In the genomic region with DNA sequence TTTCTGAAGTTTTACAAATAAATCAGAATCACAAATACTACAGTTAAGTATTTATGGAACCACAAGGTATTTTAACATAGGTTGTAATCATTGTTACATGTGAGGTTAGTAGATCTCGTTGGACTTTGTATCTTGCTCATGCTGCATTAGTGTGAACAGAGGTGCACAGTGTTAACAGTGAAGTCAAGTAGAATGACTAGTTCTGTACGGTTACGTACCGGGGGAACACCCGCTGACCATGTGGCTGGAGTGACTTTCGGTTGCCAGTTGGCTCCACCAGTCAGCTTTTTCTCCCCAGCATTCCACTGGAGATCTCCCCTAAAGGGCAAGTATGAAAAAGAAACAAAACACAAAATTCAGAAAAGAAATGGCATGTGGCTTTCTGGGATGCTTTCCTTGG, we compare ENCODE assay signal across 17 mouse cellular contexts. TPM values are rescaled to one million over a fixed set of nuclear protein-coding genes. Genes with fewer than 3 reads are reported as not detected.
"Had no signal": no experiment of that assay in that cellular context is flagged by ENCODE, and none has a peak within 500 bp of the region (broad histone marks: within the 10 kb centered on the region; RNA-seq: fewer than 3 reads in every experiment).

No protein-coding gene starts in this region.

- H3K27me3 ChIP-seq: neural tube, embryonic 15.5 days; stomach, embryonic 15.5 days had no signal

- H3K4me2 ChIP-seq: neural tube, embryonic 15.5 days; stomach, embryonic 15.5 days had no signal

- H3K27ac ChIP-seq: neural tube, embryonic 15.5 days; stomach, embryonic 15.5 days; stomach, postnatal 0 days had no signal

- H3K4me1 ChIP-seq: neural tube, embryonic 15.5 days; stomach, embryonic 15.5 days had no signal

- H3K36me3 ChIP-seq: stomach, embryonic 15.5 days had no signal

- H3K9me3 ChIP-seq: neural tube, embryonic 15.5 days; stomach, embryonic 15.5 days had no signal

- H3K4me3 ChIP-seq: neural tube, embryonic 15.5 days; stomach, embryonic 15.5 days had no signal

- DNase-seq: retina, postnatal 1 day; right cerebral cortex, adult 18-20 months; right cerebral cortex, postnatal 14 days; right cerebral cortex, postnatal 25 days; right cerebral cortex, postnatal 4 days; spleen, adult 18-20 months; thymus, adult 18-20 months; thymus, adult 2 months; thymus, postnatal 14 days; thymus, postnatal 25 days; thymus, postnatal 36 days; thymus, postnatal 4 days had no signal

- H3K9ac ChIP-seq: neural tube, embryonic 15.5 days; stomach, embryonic 15.5 days had no signal

RNA-seq across cellular contexts. Expression of a gene that starts 31.9 kb away (rescaled TPM):
- total RNA-seq: neutrophil, adult 5-6 weeks had no signal
- polyA plus RNA-seq: small intestine, adult 2 months had no signal
